Mouse (Mus musculus): ENCODE data around the gene Notch2. TPM values are rescaled to one million over a fixed set of nuclear protein-coding genes. Genes with fewer than 3 reads are reported as not detected.

Gene Notch2
- polyA plus RNA-seq, 1 experiment from 2014 or later = 21.2 TPM

GRCm38 (mm10) chr3:97980683-97981327 is 32.5 kb upstream of the Notch2 start:
- DNase-seq (ENCODE audit: extremely low spot score, low spot score) = no peak
- H3K4me1 ChIP-seq = peaks cover 17% of the 10 kb centered on the region
- 96% methylated on average over 8 of the region's 8 CpGs for WGBS
- no peak overlapping the region for H3K4me3 ChIP-seq
- H3K36me3 ChIP-seq (replicated peaks) = no peaks in the 10 kb centered on the region
- H3K27me3 ChIP-seq (ENCODE audit: poor library complexity, severe bottlenecking) = no peaks in the 10 kb centered on the region
- H3K27ac ChIP-seq = no peak overlapping the region
- H3K9me3 ChIP-seq = no peaks in the 10 kb centered on the region

GRCm38 (mm10) chr3:97981376-97981906 is 31.9 kb upstream of the Notch2 start:
- Histone ChIP-seq H3K36me3 (replicated peaks) (no peaks in the 10 kb centered on the region), H3K4me1 (peaks cover 19% of the 10 kb centered on the region), H3K27me3 (ENCODE audit: poor library complexity, severe bottlenecking) (no peaks in the 10 kb centered on the region), H3K9me3 (no peaks in the 10 kb centered on the region), H3K27ac (no peak overlapping the region), H3K4me3 (no peak overlapping the region)
- no peak for DNase-seq (ENCODE audit: extremely low spot score, low spot score)
- 94% methylated on average over 3 of the region's 3 CpGs for WGBS

GRCm38 (mm10) chr3:97984870-97985506 is 28.3 kb upstream of the Notch2 start:
- WGBS = 87% methylated on average over 10 of the region's 10 CpGs
- H3K27me3 ChIP-seq (ENCODE audit: poor library complexity, severe bottlenecking) = no peaks in the 10 kb centered on the region; the same call in 1 of the 2 replicates
- H3K4me3 ChIP-seq = no peak overlapping the region

GRCm38 (mm10) chr3:97985691-97986090 is 27.6 kb upstream of the Notch2 start:
- H3K9me3 ChIP-seq = no peaks in the 10 kb centered on the region
- H3K4me1 ChIP-seq = peaks cover 5% of the 10 kb centered on the region; the same call in 1 of the 2 replicates
- no peaks in the 10 kb centered on the region for H3K36me3 ChIP-seq (replicated peaks)
- no peak overlapping the region for H3K4me3 ChIP-seq
- no peaks in the 10 kb centered on the region; the same call in 1 of the 2 replicates for H3K27me3 ChIP-seq (ENCODE audit: poor library complexity, severe bottlenecking)
- H3K27ac ChIP-seq = no peak overlapping the region
- no peak for DNase-seq (ENCODE audit: extremely low spot score, low spot score)
- WGBS = 87% methylated on average over 3 of the region's 3 CpGs

More at GRCm38 (mm10) chr3:97984870-97985506, 28.3 kb upstream of the Notch2 start:
- no peaks in the 10 kb centered on the region for H3K36me3 ChIP-seq (replicated peaks)
- no peaks in the 10 kb centered on the region for H3K9me3 ChIP-seq
- peaks cover 5% of the 10 kb centered on the region; the same call in 1 of the 2 replicates for H3K4me1 ChIP-seq
- H3K27ac ChIP-seq = no peak overlapping the region
- DNase-seq (ENCODE audit: extremely low spot score, low spot score) = no peak

- Histone ChIP-seq H3K4me1 (peaks cover 5% of the 10 kb centered on the region; the same call in 1 of the 2 replicates), H3K27ac (no peak overlapping the region), H3K9me3 (no peaks in the 10 kb centered on the region), H3K27me3 (ENCODE audit: poor library complexity, severe bottlenecking) (no peaks in the 10 kb centered on the region; the same call in 1 of the 2 replicates), H3K4me3 (no peak overlapping the region), H3K36me3 (replicated peaks) (no peaks in the 10 kb centered on the region)
- WGBS = 95% methylated on average over 3 of the region's 3 CpGs
- DNase-seq (ENCODE audit: extremely low spot score, low spot score) = no peak
Observed at GRCm38 (mm10) chr3:97987153-97987552, 26.2 kb upstream of the Notch2 start.

- no peaks in the 10 kb centered on the region; the same call in 1 of the 2 replicates for H3K27me3 ChIP-seq (ENCODE audit: poor library complexity, severe bottlenecking)
- no peaks in the 10 kb centered on the region for H3K36me3 ChIP-seq (replicated peaks)
- no peak for DNase-seq (ENCODE audit: extremely low spot score, low spot score)
- H3K4me1 ChIP-seq = peaks cover 5% of the 10 kb centered on the region; the same call in 1 of the 2 replicates
- no peak overlapping the region for H3K27ac ChIP-seq
- 69% methylated on average over 4 of the region's 4 CpGs for WGBS
- no peaks in the 10 kb centered on the region for H3K9me3 ChIP-seq
- H3K4me3 ChIP-seq = no peak overlapping the region
Observed at GRCm38 (mm10) chr3:97988756-97989155, 24.6 kb upstream of the Notch2 start.

GRCm38 (mm10) chr3:97990576-97990975 is 22.8 kb upstream of the Notch2 start:
- Histone ChIP-seq H3K4me1 (peaks cover 5% of the 10 kb centered on the region; the same call in 1 of the 2 replicates), H3K4me3 (no peak overlapping the region), H3K27me3 (ENCODE audit: poor library complexity, severe bottlenecking) (no peaks in the 10 kb centered on the region; the same call in 1 of the 2 replicates), H3K27ac (no peak overlapping the region), H3K9me3 (no peaks in the 10 kb centered on the region), H3K36me3 (replicated peaks) (no peaks in the 10 kb centered on the region)
- DNase-seq (ENCODE audit: extremely low spot score, low spot score) = no peak
- WGBS = 97% methylated on average over 5 of the region's 5 CpGs

GRCm38 (mm10) chr3:97992289-97992688 is 21.0 kb upstream of the Notch2 start:
- H3K4me3 ChIP-seq = no peak overlapping the region
- no peaks in the 10 kb centered on the region for H3K36me3 ChIP-seq (replicated peaks)
- no peak overlapping the region for H3K27ac ChIP-seq
- no peak for DNase-seq (ENCODE audit: extremely low spot score, low spot score)
- H3K4me1 ChIP-seq = no peaks in the 10 kb centered on the region
- H3K27me3 ChIP-seq (ENCODE audit: poor library complexity, severe bottlenecking) = no peaks in the 10 kb centered on the region; the same call in 1 of the 2 replicates
- WGBS = 82% methylated on average over 4 of the region's 4 CpGs
- H3K9me3 ChIP-seq = no peaks in the 10 kb centered on the region

- Histone ChIP-seq H3K9me3 (no peaks in the 10 kb centered on the region), H3K36me3 (replicated peaks) (no peaks in the 10 kb centered on the region), H3K27me3 (ENCODE audit: poor library complexity, severe bottlenecking) (no peaks in the 10 kb centered on the region), H3K27ac (no peak overlapping the region), H3K4me3 (no peak overlapping the region), H3K4me1 (no peaks in the 10 kb centered on the region)
- DNase-seq (ENCODE audit: extremely low spot score, low spot score) = no peak
- 76% methylated on average over 5 of the region's 5 CpGs for WGBS
Observed at GRCm38 (mm10) chr3:97993196-97993595, 20.1 kb upstream of the Notch2 start.

- Histone ChIP-seq H3K9me3 (no peaks in the 10 kb centered on the region), H3K36me3 (replicated peaks) (no peaks in the 10 kb centered on the region), H3K27me3 (ENCODE audit: poor library complexity, severe bottlenecking) (no peaks in the 10 kb centered on the region), H3K27ac (no peak overlapping the region), H3K4me1 (no peaks in the 10 kb centered on the region), H3K4me3 (no peak overlapping the region)
- DNase-seq (ENCODE audit: extremely low spot score, low spot score) = no peak
- 94% methylated on average over 3 of the region's 3 CpGs for WGBS
Observed at GRCm38 (mm10) chr3:97993920-97994545, 19.3 kb upstream of the Notch2 start.

GRCm38 (mm10) chr3:97994818-97995217 is 18.5 kb upstream of the Notch2 start:
- 95% methylated on average over 5 of the region's 5 CpGs for WGBS
- Histone ChIP-seq H3K4me1 (no peaks in the 10 kb centered on the region), H3K36me3 (replicated peaks) (no peaks in the 10 kb centered on the region), H3K9me3 (no peaks in the 10 kb centered on the region), H3K4me3 (no peak overlapping the region), H3K27ac (no peak overlapping the region), H3K27me3 (ENCODE audit: poor library complexity, severe bottlenecking) (no peaks in the 10 kb centered on the region)
- no peak for DNase-seq (ENCODE audit: extremely low spot score, low spot score)

GRCm38 (mm10) chr3:97998349-97998748 is 15.0 kb upstream of the Notch2 start:
- no peak for DNase-seq (ENCODE audit: extremely low spot score, low spot score)
- no peak overlapping the region for H3K4me3 ChIP-seq
- no peaks in the 10 kb centered on the region for H3K27me3 ChIP-seq (ENCODE audit: poor library complexity, severe bottlenecking)
- H3K9me3 ChIP-seq = no peaks in the 10 kb centered on the region
- WGBS = 84% methylated on average over 4 of the region's 4 CpGs
- no peak overlapping the region for H3K27ac ChIP-seq
- no peaks in the 10 kb centered on the region for H3K36me3 ChIP-seq (replicated peaks)
- no peaks in the 10 kb centered on the region for H3K4me1 ChIP-seq

- Histone ChIP-seq H3K4me3 (no peak overlapping the region), H3K36me3 (replicated peaks) (no peaks in the 10 kb centered on the region), H3K27me3 (ENCODE audit: poor library complexity, severe bottlenecking) (peaks cover 4% of the 10 kb centered on the region), H3K4me1 (peaks cover 11% of the 10 kb centered on the region), H3K9me3 (no peaks in the 10 kb centered on the region), H3K27ac (no peak overlapping the region)
- 93% methylated on average over 4 of the region's 4 CpGs for WGBS
- DNase-seq (ENCODE audit: extremely low spot score, low spot score) = no peak
Observed at GRCm38 (mm10) chr3:98003558-98003957, 9.8 kb upstream of the Notch2 start.

Measured in forebrain, embryonic 10.5 days (tissue).